Mouse (Mus musculus): ENCODE results near the gene Ilf2.

The Ilf2 gene

DNA sequence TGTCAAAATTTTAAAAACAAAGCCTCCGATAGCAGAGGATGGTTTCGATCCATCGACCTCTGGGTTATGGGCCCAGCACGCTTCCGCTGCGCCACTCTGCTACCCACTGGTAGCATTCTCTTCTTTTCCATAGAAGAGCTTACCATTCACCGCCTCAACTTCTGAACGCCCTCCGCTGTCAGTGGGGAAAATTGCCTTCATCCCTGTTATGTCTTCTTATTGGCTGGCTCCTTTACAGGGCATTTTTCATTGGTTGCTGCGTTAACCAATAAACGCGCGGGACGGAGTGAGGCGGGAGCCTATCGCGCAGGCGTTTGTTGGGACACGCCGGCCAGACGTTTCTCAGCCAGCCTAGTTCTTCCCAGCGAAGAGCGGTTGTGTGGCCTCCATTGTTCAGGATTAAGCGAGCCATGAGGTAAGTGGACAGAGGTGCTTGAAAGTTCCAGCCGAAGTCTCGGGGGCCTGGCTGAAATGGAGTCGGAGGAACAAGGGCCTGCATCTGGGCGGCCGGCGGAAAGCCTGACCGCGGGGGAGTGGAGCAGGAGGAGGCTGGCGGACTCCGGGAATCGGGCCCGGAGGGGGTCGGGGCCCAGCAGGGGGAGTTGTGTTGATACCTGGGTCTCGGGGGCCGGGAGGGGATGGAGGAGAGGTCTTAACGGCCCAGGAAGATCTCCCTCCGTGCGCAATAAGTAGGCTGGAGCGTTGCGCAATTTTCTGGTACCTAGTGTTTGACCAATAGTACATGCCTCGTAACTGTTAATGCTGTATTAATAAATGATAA, at the start of gene Ilf2:
Ilf2 (plus strand) TSS at position 296 of the 781 bp plus-strand sequence.
- peak; percentile 98 for DNase-seq (ENCODE audit: extremely low read depth, insufficient read length, low spot score)

- no peak for DNase-seq (ENCODE audit: extremely low read depth, insufficient read length, low spot score)
Measured at GRCm38 (mm10) chr3:90427574-90427973, 48.4 kb upstream of the Ilf2 start.

GRCm38 (mm10) chr3:90428186-90428585, 47.7 kb upstream of the Ilf2 start:
- DNase-seq (ENCODE audit: extremely low read depth, insufficient read length, low spot score) = no peak

DNA sequence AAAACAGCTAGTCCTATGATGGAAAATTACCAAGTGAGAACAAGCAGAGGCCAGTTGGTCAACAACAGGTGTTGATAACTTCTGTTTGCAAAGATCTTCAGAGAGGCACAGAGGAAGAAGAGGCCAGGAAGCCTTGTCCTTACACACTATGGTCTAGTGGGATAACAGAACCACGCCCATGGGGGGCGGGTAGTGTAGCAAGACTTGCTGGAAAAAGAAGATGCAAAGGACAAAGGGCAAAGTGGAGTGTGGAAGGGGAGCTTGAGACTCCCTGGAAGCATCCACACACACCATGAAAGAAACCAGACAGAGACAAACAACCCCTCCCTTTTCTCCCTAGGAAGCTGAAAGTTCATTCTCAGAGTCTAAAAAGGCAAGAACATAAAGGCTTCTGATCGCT, 46.4 kb upstream of the Ilf2 start:
- DNase-seq (ENCODE audit: extremely low read depth, insufficient read length, low spot score) = no peak

DNA sequence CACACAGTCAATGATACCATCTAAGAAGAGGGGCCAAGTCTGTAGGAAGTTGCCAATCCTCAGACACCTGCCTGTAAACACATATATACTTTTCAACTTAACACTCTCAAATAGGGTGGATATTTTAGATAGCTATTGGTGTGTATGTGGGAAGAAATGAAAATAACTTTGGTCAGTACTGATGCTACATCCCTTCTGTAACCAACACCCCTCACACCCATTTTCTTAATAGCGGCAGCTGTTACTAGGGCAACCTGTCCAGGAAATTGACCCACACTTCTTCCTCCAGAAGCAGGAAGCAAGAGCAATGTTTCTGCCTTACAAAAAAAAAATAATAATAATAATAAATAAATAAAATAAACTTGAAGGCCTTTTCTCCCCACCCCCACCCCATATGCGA, 43.6 kb upstream of the Ilf2 start:
- no peak for DNase-seq (ENCODE audit: extremely low read depth, insufficient read length, low spot score)

DNA sequence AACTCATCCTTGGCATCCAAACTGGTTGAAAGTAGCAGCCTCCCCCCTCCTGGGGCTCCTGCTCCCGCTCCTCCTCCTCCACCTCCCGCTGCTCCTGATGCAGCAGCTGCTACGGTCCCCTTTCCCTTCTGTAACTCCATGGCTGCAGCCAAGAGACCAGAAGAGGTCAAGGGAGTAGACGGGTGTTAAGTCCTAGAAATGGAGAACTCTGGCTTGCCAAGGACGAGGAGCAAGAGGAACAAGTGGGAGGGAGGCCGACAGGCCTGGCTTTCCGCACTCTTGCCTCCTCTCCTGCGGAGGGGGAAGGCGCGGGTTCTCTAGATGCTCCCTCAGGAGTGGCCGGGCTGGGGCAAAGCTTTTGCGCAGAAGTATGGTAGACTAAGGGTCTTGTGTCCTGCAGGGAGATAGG, 43.1 kb upstream of the Ilf2 start:
- DNase-seq (ENCODE audit: extremely low read depth, insufficient read length, low spot score) = peak; percentile 61

- peak; percentile 99 for DNase-seq (ENCODE audit: extremely low read depth, insufficient read length, low spot score)
Measured at GRCm38 (mm10) chr3:90433381-90434020, 42.4 kb upstream of the Ilf2 start, which contains the start of gene Ints3. Ints3 (minus strand) TSS chr3:90433622.

DNA sequence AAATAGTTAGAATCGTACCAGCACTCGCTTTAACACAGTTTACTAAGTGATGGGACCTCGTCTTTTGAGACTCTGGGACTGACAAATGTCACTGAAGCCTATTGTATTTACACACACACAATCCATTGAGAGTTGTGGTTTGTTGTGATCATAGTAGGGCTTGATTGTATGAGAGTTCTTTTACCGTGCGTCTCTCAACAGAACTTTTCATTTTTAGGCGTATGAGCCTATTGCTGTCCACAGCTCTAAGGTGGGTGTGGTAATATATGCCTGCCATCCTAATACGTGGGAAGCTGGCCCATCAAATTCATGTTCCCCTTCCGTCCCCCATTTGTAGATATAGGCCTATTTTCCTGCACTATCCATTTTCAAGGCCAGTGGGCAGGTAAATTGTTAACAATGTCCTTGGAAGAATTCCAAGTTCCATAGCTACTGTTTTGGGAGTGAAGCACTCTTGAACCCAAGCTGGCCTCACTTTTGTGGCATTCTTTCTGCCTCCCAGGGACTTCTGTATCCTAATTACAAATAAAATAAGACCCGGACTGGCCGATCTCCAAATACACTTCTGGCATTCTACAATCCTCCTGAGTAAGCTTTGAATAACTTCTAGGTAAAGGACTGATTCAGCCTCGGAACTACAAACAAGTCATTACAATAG, 41.7 kb upstream of the Ilf2 start:
- DNase-seq (ENCODE audit: extremely low read depth, insufficient read length, low spot score) = no peak

DNA sequence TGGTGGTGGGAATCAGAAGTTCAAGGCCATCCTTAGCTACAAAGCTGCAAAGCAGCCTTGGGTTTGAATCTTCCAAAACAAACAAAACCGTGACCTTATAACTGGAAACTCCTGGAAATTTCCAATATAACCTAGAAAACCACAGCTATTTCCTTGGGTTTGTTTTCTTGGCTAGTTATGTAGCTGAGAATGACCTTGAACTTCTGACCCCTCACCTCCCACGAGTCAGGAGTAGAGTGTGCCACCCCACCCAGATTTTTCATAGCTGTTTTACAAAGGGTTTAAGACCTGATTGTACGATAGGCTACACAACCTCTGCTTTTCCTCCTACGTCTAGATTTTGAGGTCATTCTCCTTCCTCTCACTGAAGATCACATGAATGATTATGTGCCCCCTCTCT, 38.8 kb upstream of the Ilf2 start:
- DNase-seq (ENCODE audit: extremely low read depth, insufficient read length, low spot score) = no peak

DNA sequence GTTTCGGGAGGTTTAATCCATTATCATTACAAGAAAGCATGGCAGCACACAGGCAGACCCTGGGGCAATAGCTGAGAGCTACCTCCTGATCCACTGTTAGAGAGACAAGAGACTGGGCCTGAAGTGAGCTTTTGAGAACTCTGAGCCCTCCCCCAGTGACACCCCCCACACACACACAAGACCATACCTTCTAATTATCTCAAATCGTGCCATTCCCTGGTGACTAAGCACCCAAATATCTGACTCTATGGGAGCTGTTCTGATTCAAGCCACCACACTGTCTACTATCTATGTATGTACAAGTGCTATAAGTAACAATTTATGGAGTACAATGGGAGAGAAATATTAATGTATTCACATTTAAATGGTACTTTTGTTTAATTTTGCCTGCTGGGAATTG, 35.2 kb upstream of the Ilf2 start:
- no peak for DNase-seq (ENCODE audit: extremely low read depth, insufficient read length, low spot score)

- no peak for DNase-seq (ENCODE audit: extremely low read depth, insufficient read length, low spot score)
Measured at GRCm38 (mm10) chr3:90443977-90444376, 31.9 kb upstream of the Ilf2 start.

- DNase-seq (ENCODE audit: extremely low read depth, insufficient read length, low spot score) = no peak
Measured at GRCm38 (mm10) chr3:90445417-90446200, 30.3 kb upstream of the Ilf2 start.

GRCm38 (mm10) chr3:90446389-90447122, 29.4 kb upstream of the Ilf2 start:
- no peak for DNase-seq (ENCODE audit: extremely low read depth, insufficient read length, low spot score)

GRCm38 (mm10) chr3:90447123-90447494, 28.8 kb upstream of the Ilf2 start:
- no peak for DNase-seq (ENCODE audit: extremely low read depth, insufficient read length, low spot score)

DNA sequence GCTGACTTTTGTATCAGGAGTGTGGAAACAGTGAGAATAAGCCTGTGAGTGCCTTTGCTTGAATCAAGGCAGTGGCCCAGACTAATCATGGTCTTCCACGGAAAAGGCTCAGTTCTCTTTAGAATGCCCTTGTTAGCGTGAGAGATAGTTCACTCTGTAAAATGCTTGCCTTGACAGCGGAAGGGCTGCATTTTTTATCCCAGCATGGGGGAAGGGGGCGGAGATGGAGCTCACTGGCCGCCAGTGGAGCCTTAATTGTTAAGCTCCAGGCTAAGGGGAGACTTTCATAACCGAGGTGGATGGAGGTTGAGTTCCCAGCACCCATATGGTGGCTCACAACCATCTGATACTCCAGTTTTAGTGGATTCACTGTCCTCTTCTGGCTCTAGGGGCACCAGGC, 27.3 kb upstream of the Ilf2 start:
- DNase-seq (ENCODE audit: extremely low read depth, insufficient read length, low spot score) = no peak

GRCm38 (mm10) chr3:90450874-90451273, 25.1 kb upstream of the Ilf2 start:
- DNase-seq (ENCODE audit: extremely low read depth, insufficient read length, low spot score) = no peak

DNA sequence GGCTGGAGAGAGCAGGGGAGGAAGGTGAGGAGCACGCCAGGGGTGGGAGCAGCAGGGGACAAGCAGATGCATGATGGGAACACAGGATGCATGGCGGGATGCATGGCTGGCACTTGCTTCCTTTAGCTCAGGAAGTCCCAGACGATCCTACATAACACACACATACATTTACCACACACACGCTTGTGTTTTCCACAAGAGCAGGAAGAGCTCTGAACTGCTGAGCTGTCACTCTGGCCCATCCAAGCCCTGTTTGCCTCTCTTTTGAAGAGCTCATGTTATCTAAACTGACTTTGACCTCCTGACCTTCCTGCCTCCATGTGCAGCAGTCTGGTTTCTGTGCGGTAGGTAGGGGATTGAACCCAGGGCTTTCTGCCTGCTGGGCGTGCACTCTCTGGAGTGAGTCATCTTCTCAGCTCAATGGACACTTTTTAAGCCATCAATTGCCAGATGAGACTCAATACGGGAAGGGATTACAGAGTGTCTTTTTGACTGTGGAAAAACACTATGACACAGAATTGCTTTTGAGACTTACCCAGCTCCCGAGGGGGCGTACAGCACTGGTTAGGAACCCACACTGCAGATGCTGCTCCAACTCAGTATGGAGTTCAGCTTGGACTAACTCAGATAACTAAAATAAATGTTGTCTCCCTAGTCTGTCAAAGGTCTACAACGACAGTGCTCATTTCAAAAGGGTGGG, 24.4 kb upstream of the Ilf2 start:
- DNase-seq (ENCODE audit: extremely low read depth, insufficient read length, low spot score) = no peak

DNA sequence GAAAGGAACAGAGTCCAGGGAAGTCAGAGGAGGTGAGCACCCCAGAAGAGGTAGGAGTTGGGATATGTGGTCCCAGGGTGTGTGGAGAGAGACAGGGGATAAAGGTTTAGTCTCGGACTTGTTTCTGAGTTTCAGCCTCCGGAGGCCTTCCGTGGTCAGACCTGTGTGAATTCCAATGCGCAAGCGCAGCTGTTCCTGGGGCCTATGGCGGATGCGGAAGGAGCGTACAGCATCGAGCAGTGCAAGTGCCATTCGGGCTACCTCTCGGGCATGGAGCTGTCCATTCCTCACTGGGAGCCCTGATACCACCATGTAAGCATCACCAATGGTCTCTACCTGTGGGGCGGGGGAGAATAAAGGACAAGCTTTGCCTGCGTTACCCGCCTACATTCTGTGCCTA, 21.0 kb upstream of the Ilf2 start:
- no peak for DNase-seq (ENCODE audit: extremely low read depth, insufficient read length, low spot score)

- DNase-seq (ENCODE audit: extremely low read depth, insufficient read length, low spot score) = no peak
Measured at GRCm38 (mm10) chr3:90459727-90460126, 16.2 kb upstream of the Ilf2 start.

- DNase-seq (ENCODE audit: extremely low read depth, insufficient read length, low spot score) = no peak
Measured at GRCm38 (mm10) chr3:90460315-90460714, 15.6 kb upstream of the Ilf2 start.

Data from 3134 (cell line).